Mouse (Mus musculus): ENCODE data around the gene Olfr656. TPM values are rescaled to one million over a fixed set of nuclear protein-coding genes. Genes with fewer than 3 reads are reported as not detected.

Gene Olfr656
- polyA plus RNA-seq, 1 experiment from 2014 or later = not detected

Other genes with a start within 250 kb of the Olfr656 start
- not detected in 2 replicates for gene Trim30b, start 244.1 kb upstream of the Olfr656 start, polyA plus RNA-seq (2016; fragmentation: Nextera tagmentation; extraction: Ambion mirVana)
- gene Trim30c, start 213.1 kb upstream of the Olfr656 start, polyA plus RNA-seq (2016; fragmentation: Nextera tagmentation; extraction: Ambion mirVana) = not detected in 2 replicates
- 0.77 and 0.89 TPM in 2 replicates for gene Trim30a, start 148.8 kb upstream of the Olfr656 start, polyA plus RNA-seq (2016; fragmentation: Nextera tagmentation; extraction: Ambion mirVana)
- 0.06 TPM in 1 of 2 replicates, not detected in the other for gene Trim30d, start 106.1 kb upstream of the Olfr656 start, polyA plus RNA-seq (2016; fragmentation: Nextera tagmentation; extraction: Ambion mirVana)
- not detected in 2 replicates for gene Olfr651, start 63.8 kb upstream of the Olfr656 start, polyA plus RNA-seq (2016; fragmentation: Nextera tagmentation; extraction: Ambion mirVana)
- not detected in 2 replicates for gene Olfr652, start 53.1 kb upstream of the Olfr656 start, polyA plus RNA-seq (2016; fragmentation: Nextera tagmentation; extraction: Ambion mirVana)
- gene Olfr653, start 36.6 kb upstream of the Olfr656 start, polyA plus RNA-seq (2016; fragmentation: Nextera tagmentation; extraction: Ambion mirVana) = not detected in 2 replicates
- gene Olfr654, start 26.9 kb upstream of the Olfr656 start, polyA plus RNA-seq (2016; fragmentation: Nextera tagmentation; extraction: Ambion mirVana) = not detected in 2 replicates
- not detected in 2 replicates for gene Olfr655, start 12.2 kb upstream of the Olfr656 start, polyA plus RNA-seq (2016; fragmentation: Nextera tagmentation; extraction: Ambion mirVana)
- gene Olfr657, start 10.8 kb downstream of the Olfr656 start, polyA plus RNA-seq (2016; fragmentation: Nextera tagmentation; extraction: Ambion mirVana) = not detected in 2 replicates
- gene Olfr658, start 33.4 kb downstream of the Olfr656 start, polyA plus RNA-seq (2016; fragmentation: Nextera tagmentation; extraction: Ambion mirVana) = 0.06 and 0.09 TPM in 2 replicates
- gene Olfr659, start 52.8 kb downstream of the Olfr656 start, polyA plus RNA-seq (2016; fragmentation: Nextera tagmentation; extraction: Ambion mirVana) = not detected in 2 replicates
- gene Olfr661, start 72.5 kb downstream of the Olfr656 start, polyA plus RNA-seq (2016; fragmentation: Nextera tagmentation; extraction: Ambion mirVana) = not detected in 2 replicates
- gene Usp17le, start 163.5 kb downstream of the Olfr656 start, polyA plus RNA-seq (2016; fragmentation: Nextera tagmentation; extraction: Ambion mirVana) = not detected in 2 replicates
- not detected in 2 replicates for gene Usp17lb, start 228.6 kb downstream of the Olfr656 start, polyA plus RNA-seq (2016; fragmentation: Nextera tagmentation; extraction: Ambion mirVana)
- gene Usp17la, start 243.1 kb downstream of the Olfr656 start, polyA plus RNA-seq (2016; fragmentation: Nextera tagmentation; extraction: Ambion mirVana) = not detected in 2 replicates

Data from neural tube, embryonic 12.5 days (tissue).